Mouse (Mus musculus) intestine, embryonic 15.5 days (tissue): ENCODE results near the gene Clcn7. TPM values are rescaled to one million over a fixed set of nuclear protein-coding genes. Genes with fewer than 3 reads are reported as not detected.

ENCODE experiments used
- ATAC-seq: fragments of 200-750 bp; cut with Nextera tagmentation; 2 replicates; pipeline ENCODE4 v1.8.0; 2017; ENCODE audit warnings: moderate TSS enrichment, moderate library complexity
- H3K27ac ChIP-seq: fragments of 300-500 bp; sonication (generic); 2 replicates; pipeline ENCODE4 v1.5.1; 2015; ENCODE audit warnings: mild to moderate bottlenecking, inconsistent platforms
- H3K27me3 ChIP-seq: fragments of 300-500 bp; sonication (generic); replicated peaks from 2 replicates; pipeline ENCODE4 v1.6.1; 2015; ENCODE audit warnings: inconsistent platforms
- H3K36me3 ChIP-seq: fragments of 300-500 bp; sonication (generic); 2 replicates; pipeline ENCODE4 v1.6.1; 2015; ENCODE audit warnings: inconsistent platforms
- H3K4me1 ChIP-seq: fragments of 300-500 bp; sonication (generic); replicated peaks from 2 replicates; pipeline ENCODE4 v1.6.1; 2015; ENCODE audit warnings: inconsistent platforms
- H3K4me2 ChIP-seq: fragments of 300-500 bp; sonication (generic); replicated peaks from 2 replicates; pipeline ENCODE4 v1.6.1; 2015; ENCODE audit warnings: mild to moderate bottlenecking, inconsistent platforms
- H3K4me3 ChIP-seq: fragments of 300-500 bp; sonication (generic); replicated peaks from 2 replicates; pipeline ENCODE4 v1.5.1; 2015; ENCODE audit warnings: inconsistent platforms
- H3K9ac ChIP-seq: fragments of 300-500 bp; sonication (generic); 2 replicates; pipeline ENCODE4 v1.6.1; 2015; ENCODE audit warnings: inconsistent platforms
- H3K9me3 ChIP-seq: fragments of 300-500 bp; sonication (generic); 2 replicates; pipeline ENCODE4 v1.6.1; 2016; ENCODE audit warnings: inconsistent platforms
- WGBS: fragments of 180-500 bp; shearing (Covaris S2); methylation state at CpG from one replicate; pipeline ENCODE4 v1.1.7; 2015; 5-methylcytosine and 5-hydroxymethylcytosine counted together
- polyA plus RNA-seq: library from polyadenylated mRNA; unstranded; fragments of >200 nt; fragmentation: Nextera tagmentation; extraction: Ambion mirVana; gene quantifications from 2 replicates; pipeline ENCODE4 v1.2.1, GENCODE M21; 2015

The Clcn7 gene
- polyA plus RNA-seq, 1 experiment from 2014 or later, result 20.3 TPM

- no peaks in the 10 kb centered on the region for H3K27me3 ChIP-seq
- no peaks in the 10 kb centered on the region for H3K9me3 ChIP-seq
- ATAC-seq, result no peak
- H3K4me1 ChIP-seq, result peaks cover 20% of the 10 kb centered on the region
- H3K4me3 ChIP-seq, result peak overlapping the region; percentile 83
- peak overlapping the region; percentile 79; the same call in 1 of the 2 replicates for H3K27ac ChIP-seq
- WGBS, result 8% methylated on average over 11 of the region's 11 CpGs
- no peaks in the 10 kb centered on the region for H3K36me3 ChIP-seq
- H3K9ac ChIP-seq, result peak overlapping the region; percentile 88
- peak overlapping the region; percentile 84 for H3K4me2 ChIP-seq
Measured at GRCm38 (mm10) chr17:25187784-25188149, 54.6 kb downstream of the Clcn7 start.

- 0 out of 2 replicates have a peak, but pooled peaks cover 2% of the 10 kb centered on the region for H3K36me3 ChIP-seq
- H3K4me3 ChIP-seq, result peak within 1 kb of the TSS; percentile 83
- H3K9me3 ChIP-seq, result no peaks in the 10 kb centered on the region
- ATAC-seq, result peak; percentile 52
- H3K27ac ChIP-seq, result peak within 1 kb of the TSS; percentile 79
- H3K4me1 ChIP-seq, result peaks cover 15% of the 10 kb centered on the region
- peak within 1 kb of the TSS; percentile 84 for H3K4me2 ChIP-seq
- H3K27me3 ChIP-seq, result no peaks in the 10 kb centered on the region
- peak within 1 kb of the TSS; percentile 88 for H3K9ac ChIP-seq
- under 1% methylated on average over 103 of the region's 104 CpGs for WGBS
Measured at GRCm38 (mm10) chr17:25188150-25189031, 55.2 kb downstream of the Clcn7 start, which contains the start of gene Unkl. Unkl (plus strand) TSS chr17:25188397.

GRCm38 (mm10) chr17:25189091-25189490 lies 55.9 kb downstream of the Clcn7 start:
- WGBS, result under 1% methylated on average over 16 of the region's 16 CpGs
- ATAC-seq, result no peak
- Histone ChIP-seq H3K27ac (no peak overlapping the region), H3K4me3 (peak overlapping the region; percentile 83), H3K9ac (peak overlapping the region; percentile 88), H3K4me1 (peaks cover 14% of the 10 kb centered on the region), H3K36me3 (0 out of 2 replicates have a peak, but pooled peaks cover 2% of the 10 kb centered on the region), H3K27me3 (no peaks in the 10 kb centered on the region), H3K9me3 (no peaks in the 10 kb centered on the region), H3K4me2 (peak overlapping the region; percentile 84)

GRCm38 (mm10) chr17:25202401-25202800 lies 69.2 kb downstream of the Clcn7 start:
- 90% methylated on average over 4 of the region's 4 CpGs for WGBS
- Histone ChIP-seq H3K27me3 (no peaks in the 10 kb centered on the region), H3K4me2 (no peak overlapping the region), H3K4me1 (no peaks in the 10 kb centered on the region), H3K27ac (no peak overlapping the region), H3K9ac (no peak overlapping the region), H3K4me3 (no peak overlapping the region), H3K9me3 (no peaks in the 10 kb centered on the region), H3K36me3 (peaks cover 26% of the 10 kb centered on the region)
- no peak for ATAC-seq

DNA sequence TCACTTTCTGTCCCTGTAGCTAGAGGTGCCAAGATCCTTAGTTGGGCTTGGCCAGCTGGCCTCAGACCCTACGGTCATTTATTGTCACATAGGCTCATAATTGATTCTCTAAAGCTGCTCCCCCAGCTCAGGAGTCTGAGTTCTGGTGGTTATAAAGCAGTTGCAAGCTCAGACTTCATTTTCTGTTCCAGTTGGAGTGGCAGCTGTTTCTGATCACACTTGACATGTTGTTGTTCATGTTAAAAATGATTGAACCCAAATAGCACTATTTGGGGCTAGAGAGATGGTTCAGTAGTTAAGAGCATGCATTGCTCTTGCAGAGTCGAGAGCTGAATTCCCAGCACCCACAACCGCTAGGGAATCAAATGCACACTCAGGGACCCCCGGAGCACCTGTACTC lies 76.8 kb downstream of the Clcn7 start:
- no peak for ATAC-seq
- Histone ChIP-seq H3K4me3 (no peak overlapping the region), H3K27me3 (no peaks in the 10 kb centered on the region), H3K27ac (no peak overlapping the region), H3K4me2 (no peak overlapping the region), H3K36me3 (peaks cover 30% of the 10 kb centered on the region), H3K4me1 (no peaks in the 10 kb centered on the region), H3K9me3 (no peaks in the 10 kb centered on the region), H3K9ac (no peak overlapping the region)
- 84% methylated on average over 4 of the region's 4 CpGs for WGBS

DNA sequence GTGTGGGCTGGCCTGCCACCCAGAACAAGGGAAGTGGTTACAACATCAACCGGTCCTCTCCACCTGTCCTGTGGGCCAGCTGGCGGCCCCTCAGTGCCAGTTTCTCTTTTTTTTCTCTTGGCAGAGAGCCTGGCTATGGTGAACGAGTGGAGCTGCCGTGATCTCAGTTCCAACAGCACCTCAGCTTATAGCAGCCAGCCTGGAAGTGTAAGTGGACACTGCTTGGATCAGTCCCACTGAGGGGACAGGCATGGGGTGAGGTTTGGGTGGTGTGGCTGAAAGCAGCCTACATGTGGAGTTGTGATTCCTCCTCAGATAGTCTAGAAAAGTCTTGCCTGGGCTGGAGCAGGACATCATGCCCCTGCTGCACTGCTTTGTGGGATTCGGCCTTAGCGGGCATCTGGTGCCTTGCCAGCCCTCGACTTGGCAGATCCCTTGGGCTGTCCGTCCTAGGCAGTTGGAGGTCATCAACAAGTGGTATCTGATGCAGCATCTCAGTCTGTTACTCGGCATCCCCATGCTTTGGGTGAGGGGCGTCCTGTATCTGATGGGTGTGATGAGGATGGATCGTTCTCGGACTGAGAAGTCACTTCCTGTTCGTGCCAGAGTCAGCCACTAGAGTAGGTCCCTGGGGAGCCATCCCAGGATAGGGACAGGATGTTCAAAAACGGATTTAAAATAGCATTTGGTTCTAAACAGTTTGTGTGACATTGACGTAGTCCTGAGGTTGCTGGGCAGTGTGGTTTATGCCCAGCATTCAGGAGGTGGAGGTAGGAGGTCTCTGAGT lies 77.7 kb downstream of the Clcn7 start:
- Histone ChIP-seq H3K9me3 (no peaks in the 10 kb centered on the region), H3K36me3 (peaks cover 26% of the 10 kb centered on the region), H3K27me3 (no peaks in the 10 kb centered on the region), H3K4me1 (no peaks in the 10 kb centered on the region), H3K9ac (no peak overlapping the region), H3K27ac (no peak overlapping the region), H3K4me2 (no peak overlapping the region), H3K4me3 (no peak overlapping the region)
- WGBS, result 82% methylated on average over 15 of the region's 15 CpGs
- no peak for ATAC-seq

DNA sequence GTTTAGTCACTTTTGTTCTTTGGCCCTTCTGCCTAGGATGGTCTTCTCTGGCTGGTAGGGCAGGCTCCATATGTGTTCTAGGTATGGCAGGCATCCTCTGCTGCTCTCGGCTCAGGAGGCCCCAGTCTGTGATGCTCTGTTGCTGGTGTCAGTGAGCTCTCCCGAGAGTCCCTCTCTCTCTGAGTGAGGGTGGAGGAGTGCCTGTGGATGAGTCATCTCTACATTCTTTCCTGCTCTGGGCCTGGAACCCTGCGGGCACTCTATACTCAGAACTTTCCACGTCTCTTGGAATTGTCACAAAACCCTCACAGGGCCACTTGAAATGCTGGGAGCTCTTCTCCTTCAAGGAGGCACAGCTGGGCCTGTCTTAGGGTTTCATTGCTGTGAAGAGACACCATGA lies 78.5 kb downstream of the Clcn7 start:
- no peak for ATAC-seq
- H3K36me3 ChIP-seq, result peaks cover 23% of the 10 kb centered on the region

More for the DNA sequence above, 78.5 kb downstream of the Clcn7 start:
- 85% methylated on average over 4 of the region's 4 CpGs for WGBS
- Histone ChIP-seq H3K9ac (no peak overlapping the region), H3K4me3 (no peak overlapping the region), H3K27me3 (no peaks in the 10 kb centered on the region), H3K9me3 (no peaks in the 10 kb centered on the region), H3K4me2 (no peak overlapping the region), H3K4me1 (no peaks in the 10 kb centered on the region), H3K27ac (no peak overlapping the region)

Other genes starting within 250 kb of the Clcn7 start
- gene Nubp2, start 247.0 kb upstream of the Clcn7 start, polyA plus RNA-seq, result 51.5 and 57.9 TPM in 2 replicates
- gene Spsb3, start 246.7 kb upstream of the Clcn7 start, polyA plus RNA-seq, result 32.0 and 33.4 TPM in 2 replicates
- gene Eme2, start 238.3 kb upstream of the Clcn7 start, polyA plus RNA-seq, result 27.3 and 27.4 TPM in 2 replicates
- gene Mrps34, start 238.3 kb upstream of the Clcn7 start, polyA plus RNA-seq, result 111 and 117 TPM in 2 replicates
- 71.7 and 85.4 TPM in 2 replicates for gene Nme3, start 236.9 kb upstream of the Clcn7 start, polyA plus RNA-seq
- 22.4 and 23.2 TPM in 2 replicates for gene Mapk8ip3, start 196.4 kb upstream of the Clcn7 start, polyA plus RNA-seq
- 183 and 187 TPM in 2 replicates for gene Jpt2, start 172.7 kb upstream of the Clcn7 start, polyA plus RNA-seq
- 5.2 and 5.3 TPM in 2 replicates for gene Cramp1l, start 117.6 kb upstream of the Clcn7 start, polyA plus RNA-seq
- 12.3 and 14.8 TPM in 2 replicates for gene Ift140, start 117.3 kb upstream of the Clcn7 start, polyA plus RNA-seq
- 22.8 and 23.2 TPM in 2 replicates for gene Tmem204, start 49.8 kb upstream of the Clcn7 start, polyA plus RNA-seq
- 34.0 and 39.3 TPM in 2 replicates for gene Telo2, start 17.4 kb upstream of the Clcn7 start, polyA plus RNA-seq
- 0.15 and 0.25 TPM in 2 replicates for gene Ptx4, start 12.6 kb upstream of the Clcn7 start, polyA plus RNA-seq
- 0.16 and 0.19 TPM in 2 replicates for gene Ccdc154, start 29.1 kb downstream of the Clcn7 start, polyA plus RNA-seq
- gene Gm38655, start 42.1 kb downstream of the Clcn7 start, polyA plus RNA-seq, result 1.2 and 1.7 TPM in 2 replicates
- 37.4 and 39.5 TPM in 2 replicates for gene BC003965, start 51.2 kb downstream of the Clcn7 start, polyA plus RNA-seq
- gene Unkl, start 55.0 kb downstream of the Clcn7 start, polyA plus RNA-seq, result 6.0 and 6.6 TPM in 2 replicates
- 40.6 and 42.7 TPM in 2 replicates for gene Gnptg, start 106.7 kb downstream of the Clcn7 start, polyA plus RNA-seq
- 37.7 and 38.5 TPM in 2 replicates for gene Tsr3, start 106.8 kb downstream of the Clcn7 start, polyA plus RNA-seq
- 4.0 and 4.3 TPM in 2 replicates for gene Baiap3, start 123.0 kb downstream of the Clcn7 start, polyA plus RNA-seq
- 490 and 556 TPM in 2 replicates for gene Ube2i, start 141.2 kb downstream of the Clcn7 start, polyA plus RNA-seq
- gene Prss34, start 165.0 kb downstream of the Clcn7 start, polyA plus RNA-seq, result 0.62 TPM in 1 of 2 replicates, not detected in the other
- gene Prss28, start 175.3 kb downstream of the Clcn7 start, polyA plus RNA-seq, result not detected in 2 replicates
- gene Prss29, start 185.3 kb downstream of the Clcn7 start, polyA plus RNA-seq, result not detected in 2 replicates
- not detected in 2 replicates for gene Tpsab1, start 212.2 kb downstream of the Clcn7 start, polyA plus RNA-seq
- 1.9 TPM in 2 replicates for gene Tpsb2, start 232.9 kb downstream of the Clcn7 start, polyA plus RNA-seq
- gene Tpsg1, start 235.9 kb downstream of the Clcn7 start, polyA plus RNA-seq, result 14.3 and 17.6 TPM in 2 replicates